ENCODE assay signal across 9 mouse cellular contexts in the genomic region with DNA sequence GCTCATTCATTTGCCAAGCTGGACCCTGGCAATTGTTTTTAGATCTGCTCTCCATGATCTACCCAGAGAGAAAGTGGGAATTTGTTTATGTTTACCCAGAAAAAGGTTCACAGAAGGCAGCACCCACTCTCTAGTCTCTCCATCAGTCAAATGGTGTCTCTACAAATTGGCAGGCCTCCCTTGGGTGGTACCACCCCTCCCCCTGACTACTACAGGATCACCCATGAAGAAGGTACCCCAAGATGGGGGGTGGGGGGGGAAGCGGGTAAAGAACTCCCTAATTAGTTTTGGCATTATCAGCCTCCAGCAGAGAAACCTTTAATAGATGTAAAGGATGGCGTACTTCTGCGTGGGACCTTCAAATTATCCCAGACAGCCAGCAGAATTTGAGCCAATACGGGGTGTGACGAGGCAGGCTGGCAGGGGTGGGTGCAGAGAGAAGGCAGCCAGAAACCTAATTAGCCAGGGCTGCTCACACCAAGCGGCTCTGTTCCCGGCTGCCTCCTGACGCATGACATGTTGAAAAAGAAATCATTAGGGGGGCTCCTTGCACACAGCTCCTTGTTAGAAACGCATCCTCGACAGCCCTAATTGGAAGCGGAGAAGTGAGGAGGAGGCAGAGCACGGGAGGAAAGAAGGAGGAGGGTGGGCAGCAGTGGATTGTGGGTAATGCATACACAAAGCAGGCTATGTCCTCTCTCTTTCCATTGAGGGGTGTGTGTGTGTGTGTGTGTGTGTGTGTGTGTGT.
DNase-seq lines count a peak whose midpoint lies in the region; ATAC-seq and TF ChIP-seq lines count a peak whose summit lies in the region.
"Had no signal": no experiment of that assay in that cellular context is flagged by ENCODE, and none has a peak within 500 bp of the region (broad histone marks: within the 10 kb centered on the region; RNA-seq: fewer than 3 reads in every experiment).

No protein-coding gene starts in this region.

- TF ChIP-seq CTCF in hindbrain, postnatal 0 days (IDR thresholded peaks at IDR 0.05; ENCODE audit: low read depth), result no peak

- no peak overlapping the region for H3K9ac ChIP-seq in embryonic facial prominence, embryonic 12.5 days
- no peak overlapping the region for H3K9ac ChIP-seq in hindbrain, postnatal 0 days (replicated peaks; ENCODE audit: low read length)
- H3K9ac ChIP-seq in midbrain, embryonic 14.5 days (replicated peaks; ENCODE audit: low read length), result no peak overlapping the region
- H3K9ac ChIP-seq: embryonic facial prominence, embryonic 15.5 days had no signal

- intact Hi-C loops in heart, postnatal 10 days (cut with DNase I), result loop anchor here (2.0 kb wide), 1 partner anchor 142 kb away; no protein-coding TSS in a partner anchor

- 64% methylated on average over 12 of the region's 12 CpGs for WGBS in embryonic facial prominence, embryonic 12.5 days
- WGBS in hindbrain, postnatal 0 days, result 16% methylated on average over 12 of the region's 12 CpGs
- 27% methylated on average over 12 of the region's 12 CpGs for WGBS in midbrain, embryonic 14.5 days

- no peak overlapping the region for H3K4me3 ChIP-seq in embryonic facial prominence, embryonic 12.5 days
- no peak overlapping the region for H3K4me3 ChIP-seq in hindbrain, postnatal 0 days (ENCODE audit: low read length)
- 0 out of 2 replicates have a peak overlapping the region, but pooled peaks have one; percentile 7 for H3K4me3 ChIP-seq in midbrain, embryonic 14.5 days (replicated peaks; ENCODE audit: low read depth, low read length)
- H3K4me3 ChIP-seq: embryonic facial prominence, embryonic 15.5 days had no signal

- H3K4me2 ChIP-seq in embryonic facial prominence, embryonic 12.5 days (replicated peaks), result no peak overlapping the region
- peak overlapping the region; percentile 31; the same call in 1 of the 2 replicates for H3K4me2 ChIP-seq in hindbrain, postnatal 0 days (ENCODE audit: low read depth, low read length)
- H3K4me2 ChIP-seq in midbrain, embryonic 14.5 days (ENCODE audit: low read length), result peak overlapping the region; percentile 38
- H3K4me2 ChIP-seq: embryonic facial prominence, embryonic 15.5 days had no signal

- no peak overlapping the region for H3K27ac ChIP-seq in embryonic facial prominence, embryonic 12.5 days
- H3K27ac ChIP-seq in hindbrain, postnatal 0 days, result peak overlapping the region; percentile 20; the same call in 1 of the 2 replicates
- peak overlapping the region; percentile 74 for H3K27ac ChIP-seq in midbrain, embryonic 14.5 days (replicated peaks; ENCODE audit: low read depth, low read length)
- H3K27ac ChIP-seq: embryonic facial prominence, embryonic 15.5 days had no signal

- H3K27me3 ChIP-seq in embryonic facial prominence, embryonic 12.5 days, result no peaks in the 10 kb centered on the region
- H3K27me3 ChIP-seq in hindbrain, postnatal 0 days (ENCODE audit: insufficient read depth, low read length), result no peaks in the 10 kb centered on the region
- H3K27me3 ChIP-seq in midbrain, embryonic 14.5 days (ENCODE audit: control insufficient read depth, insufficient read depth, low read length), result no peaks in the 10 kb centered on the region
- H3K27me3 ChIP-seq: embryonic facial prominence, embryonic 15.5 days had no signal

- DNase-seq in brain, embryonic 18.5 days (ENCODE audit: low read depth, low spot score), result peak; percentile 83
- peak; percentile 71 for DNase-seq in hindbrain, postnatal 0 days (ENCODE audit: low spot score)
- peak; percentile 81 for DNase-seq in midbrain, embryonic 14.5 days
- no peak for DNase-seq in spleen, postnatal 4 days (ENCODE audit: low spot score in 2 of 2)
- no peak for DNase-seq in gastrocnemius, postnatal 4 days (ENCODE audit: low spot score in 2 of 2)
- no peak for DNase-seq in spleen, postnatal 36 days (ENCODE audit: low spot score in 2 of 2)
- no peak for DNase-seq in heart, postnatal 10 days

- no peaks in the 10 kb centered on the region for H3K36me3 ChIP-seq in embryonic facial prominence, embryonic 12.5 days
- no peaks in the 10 kb centered on the region for H3K36me3 ChIP-seq in hindbrain, postnatal 0 days (ENCODE audit: insufficient read depth, low read length)
- H3K36me3 ChIP-seq in midbrain, embryonic 14.5 days (ENCODE audit: control insufficient read depth, insufficient read depth, low read length), result no peaks in the 10 kb centered on the region
- H3K36me3 ChIP-seq: embryonic facial prominence, embryonic 15.5 days had no signal

- no peaks in the 10 kb centered on the region for H3K4me1 ChIP-seq in embryonic facial prominence, embryonic 12.5 days
- H3K4me1 ChIP-seq in hindbrain, postnatal 0 days (ENCODE audit: insufficient read depth, low read length), result no peaks in the 10 kb centered on the region
- no peaks in the 10 kb centered on the region for H3K4me1 ChIP-seq in midbrain, embryonic 14.5 days (ENCODE audit: control insufficient read depth, insufficient read depth, low read length)
- H3K4me1 ChIP-seq: embryonic facial prominence, embryonic 15.5 days had no signal

- ATAC-seq in embryonic facial prominence, embryonic 12.5 days (ENCODE audit: insufficient number of reproducible peaks, insufficient read depth, low FRiP score, low TSS enrichment), result 0 out of 2 replicates have a peak, but pooled peaks have one; percentile 22
- peak; percentile 87 for ATAC-seq in hindbrain, postnatal 0 days
- ATAC-seq in midbrain, embryonic 14.5 days (ENCODE audit: low FRiP score, low TSS enrichment), result peak; percentile 82

- no peaks in the 10 kb centered on the region for H3K9me3 ChIP-seq in embryonic facial prominence, embryonic 12.5 days
- H3K9me3 ChIP-seq in hindbrain, postnatal 0 days (ENCODE audit: low read length), result no peaks in the 10 kb centered on the region
- H3K9me3 ChIP-seq in midbrain, embryonic 14.5 days (ENCODE audit: control insufficient read depth, low read length), result no peaks in the 10 kb centered on the region
- H3K9me3 ChIP-seq: embryonic facial prominence, embryonic 15.5 days had no signal

Comparison
In these comparisons a context has a peak if more than half of its experiments do, and no peak if none do; other contexts are left out.
1. DNase-seq: peak in brain, embryonic 18.5 days (single experiment), hindbrain, postnatal 0 days (single experiment) and midbrain, embryonic 14.5 days (single experiment); none in spleen, postnatal 4 days (0 of 2), gastrocnemius, postnatal 4 days (0 of 2), spleen, postnatal 36 days (0 of 2) and heart, postnatal 10 days (0 of 2).
2. ATAC-seq: peak in every context shown above with its lines; median percentile 87 in hindbrain, postnatal 0 days; 82 in midbrain, embryonic 14.5 days; 22 in embryonic facial prominence, embryonic 12.5 days.